Mouse (Mus musculus) olfactory bulb, adult 2 months (tissue): ENCODE measurements around the gene Cacnb1.

Source experiments
- CTCF ChIP-seq: fragments of 200-500 bp; IDR thresholded peaks from 2 replicates; pipeline ENCODE4 v1.5.1; 2012; ENCODE audit warnings: low read depth, mild to moderate bottlenecking, low read length, moderate library complexity; ENCODE audit not compliant: insufficient read depth
- POLR2A ChIP-seq: fragments of 200-500 bp; IDR thresholded peaks from 2 replicates; pipeline ENCODE4 v1.6.1; 2012; ENCODE audit warnings: mild to moderate bottlenecking, low read depth, low read length, moderate library complexity; ENCODE audit not compliant: insufficient read depth

DNA sequence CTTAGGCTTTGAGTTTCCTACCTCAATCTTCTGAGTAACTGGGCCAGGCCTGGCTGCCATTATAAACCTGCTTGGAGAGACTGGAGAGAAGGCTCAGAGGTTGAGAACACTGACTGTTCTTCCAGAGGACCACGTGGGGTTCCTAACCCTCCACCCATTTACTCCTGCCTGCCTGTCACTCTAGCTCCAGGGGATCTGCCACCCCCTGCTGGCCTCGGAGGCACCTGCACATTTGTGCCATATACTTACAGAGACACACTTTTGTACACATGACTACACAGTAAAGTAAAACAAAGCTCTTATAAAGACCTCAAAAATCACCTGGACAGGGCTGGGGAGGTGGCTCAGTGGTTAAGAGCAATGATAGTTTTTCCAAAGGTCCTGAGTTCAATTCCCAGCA lies 50.4 kb downstream of the Cacnb1 start:
- TF ChIP-seq CTCF (no peak), POLR2A (no peak)
